Mouse (Mus musculus): Measurements from ENCODE around the gene Ist1.

Ist1 gene

DNA sequence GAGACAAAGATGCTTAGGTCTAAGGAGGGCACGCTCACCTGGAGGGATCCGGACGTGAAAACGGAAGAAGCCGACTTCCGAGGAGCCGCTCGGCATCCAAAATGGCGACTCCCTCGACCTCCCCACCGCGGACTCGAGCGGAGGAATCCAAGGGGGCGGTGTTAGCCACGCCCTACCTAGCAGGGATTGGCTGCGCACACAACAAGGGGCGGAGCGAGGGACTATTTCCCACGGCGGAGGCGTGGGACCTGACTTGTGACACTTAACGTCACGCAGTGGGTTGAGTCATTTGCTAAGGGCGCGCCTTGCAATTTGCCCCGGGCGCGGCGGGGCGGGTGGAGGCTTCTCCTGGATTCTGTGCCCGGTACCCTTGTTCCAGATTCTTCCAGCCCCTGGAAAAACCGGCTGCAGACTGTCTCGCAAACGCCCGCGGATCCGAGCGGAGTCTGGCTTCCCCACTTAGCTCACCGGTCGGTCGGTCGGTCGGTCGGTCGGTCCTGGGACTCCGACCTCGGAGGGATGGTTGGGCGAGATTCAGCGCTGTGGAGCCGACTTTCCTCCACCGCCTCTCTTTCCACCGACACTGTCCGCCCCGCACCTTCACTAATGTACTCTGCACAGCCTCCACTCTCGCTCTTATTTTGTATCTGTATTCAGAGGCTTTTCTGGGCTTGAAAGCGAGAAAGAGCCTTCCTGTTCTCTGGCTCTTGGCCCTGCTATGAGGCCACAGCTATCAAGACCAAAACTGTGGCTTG is at the start of gene Ist1:
TSS of gene Ist1 (minus strand) at position 115 of the 755 bp plus-strand sequence.
- peak; percentile 100 for DNase-seq (ENCODE audit: low read depth, low spot score)

DNA sequence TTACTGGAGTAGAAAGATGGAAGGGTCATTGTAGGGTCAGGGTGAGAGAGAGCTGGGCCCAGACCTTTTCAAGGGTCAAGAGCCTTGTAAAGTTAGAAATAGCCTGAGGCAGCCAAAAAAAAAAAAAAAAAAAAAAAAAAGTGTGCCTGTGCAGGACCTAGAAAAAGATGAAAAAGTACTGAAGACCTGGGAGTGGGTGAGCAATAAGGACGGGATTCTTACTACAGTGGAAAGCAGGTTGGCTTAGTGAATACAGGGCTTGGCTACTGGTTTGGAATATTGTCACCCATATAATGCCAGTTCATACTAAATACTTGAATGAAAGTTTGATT is 45.0 kb upstream of the Ist1 start:
- DNase-seq (ENCODE audit: low read depth, low spot score) = no peak

DNA sequence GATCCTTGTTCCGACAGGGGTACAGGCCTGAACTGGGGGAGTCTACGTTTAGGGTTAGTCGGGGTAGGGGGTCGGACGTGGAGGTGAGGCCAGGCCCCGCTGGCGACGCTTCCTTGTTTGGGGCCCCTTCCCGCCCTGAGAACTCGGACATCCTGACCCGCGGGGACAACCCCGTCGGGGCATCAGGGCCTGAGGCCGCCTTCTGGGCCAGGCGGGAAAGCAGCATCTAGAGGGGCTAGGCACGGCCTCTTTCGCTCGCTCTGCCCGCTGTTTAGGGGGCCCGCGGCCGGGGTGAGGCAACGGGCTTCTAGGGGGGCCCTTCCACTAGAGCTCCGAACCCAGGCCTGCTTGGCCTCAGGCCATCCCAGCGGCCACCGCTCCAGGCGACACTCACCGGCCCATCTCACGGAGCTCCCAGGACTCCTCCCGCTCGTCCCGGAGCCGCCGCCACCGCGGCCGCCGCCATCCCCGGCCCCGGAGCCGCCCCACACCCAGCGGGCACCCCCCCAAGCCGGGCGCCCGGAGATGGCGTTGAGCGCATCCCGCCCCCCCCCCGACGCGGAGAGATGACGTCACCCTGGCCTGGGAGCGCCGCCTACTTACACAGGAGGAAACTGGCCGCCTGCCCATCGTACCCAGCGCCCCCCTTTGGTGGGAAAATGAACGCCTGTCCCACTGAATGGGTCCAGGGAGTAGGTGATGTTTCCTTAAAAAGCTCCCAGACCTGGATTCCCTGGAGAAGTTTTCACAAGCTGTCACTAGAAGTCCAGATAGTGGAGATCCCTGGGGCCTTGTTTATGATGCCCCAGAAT is 44.4 kb upstream of the Ist1 start, which contains the start of gene Atxn1l:
TSS of gene Atxn1l (minus strand) at position 503 of the 812 bp plus-strand sequence.
- peak; percentile 91 for DNase-seq (ENCODE audit: low read depth, low spot score)

DNA sequence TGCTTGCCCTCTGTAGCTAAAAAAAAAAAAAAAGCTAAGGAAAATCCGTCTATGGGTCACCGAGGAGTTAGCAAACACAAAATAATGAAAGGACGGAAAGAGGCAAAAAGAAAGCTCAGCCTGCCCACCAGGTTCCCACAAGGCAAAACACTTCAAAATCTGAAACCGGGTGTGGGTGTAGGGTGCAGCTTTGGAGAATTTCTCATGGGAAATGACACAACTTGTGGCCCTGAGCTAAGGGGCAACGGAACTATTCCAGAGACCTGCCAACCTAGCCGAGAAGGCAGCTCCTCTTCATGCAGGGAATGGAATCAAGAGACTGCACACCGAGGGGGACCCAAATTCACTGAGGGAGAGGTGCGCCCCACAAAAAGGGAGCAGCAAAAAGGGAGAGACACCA is 43.8 kb upstream of the Ist1 start:
- peak; percentile 27 for DNase-seq (ENCODE audit: low read depth, low spot score)

DNA sequence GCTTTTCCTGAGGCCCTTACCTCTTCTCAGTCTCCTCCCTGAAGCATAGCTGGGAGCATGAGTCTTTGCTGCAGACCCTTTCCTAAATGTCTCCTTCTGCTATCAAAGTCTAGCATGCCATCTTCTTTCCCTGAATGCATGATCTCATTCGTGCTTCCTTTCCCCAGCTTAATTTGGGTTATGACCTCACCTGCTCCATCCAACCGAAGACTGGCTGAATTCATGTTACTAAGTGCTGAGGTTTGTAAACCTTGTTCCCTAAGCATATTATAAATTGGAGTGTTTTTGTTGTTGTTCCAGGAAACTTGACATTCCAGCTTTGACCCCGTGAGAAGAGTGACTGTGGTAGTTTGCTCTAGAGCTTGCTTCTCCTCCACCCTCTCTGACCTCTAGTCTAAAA is 41.0 kb upstream of the Ist1 start:
- no peak for DNase-seq (ENCODE audit: low read depth, low spot score)

DNA sequence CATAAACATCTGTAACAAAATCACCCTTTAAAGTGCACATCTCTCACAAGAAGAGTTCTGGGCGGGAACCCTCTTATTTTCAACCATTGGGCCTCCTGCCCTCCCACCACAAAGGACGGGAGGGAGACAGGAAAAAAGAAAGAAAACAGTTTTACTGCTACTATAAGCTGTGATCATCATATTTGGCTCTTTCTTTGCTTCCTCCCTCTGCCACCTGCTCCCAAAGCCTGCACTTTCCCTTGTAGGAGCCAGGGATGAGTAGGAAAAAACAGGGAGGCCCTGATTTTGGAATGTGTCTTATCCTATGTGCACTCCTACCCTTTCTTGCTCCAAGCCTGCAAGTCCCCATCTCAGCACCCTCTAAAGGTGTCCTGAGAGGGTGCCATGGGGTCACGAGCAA is 38.0 kb upstream of the Ist1 start:
- peak; percentile 48 for DNase-seq (ENCODE audit: low read depth, low spot score)

DNA sequence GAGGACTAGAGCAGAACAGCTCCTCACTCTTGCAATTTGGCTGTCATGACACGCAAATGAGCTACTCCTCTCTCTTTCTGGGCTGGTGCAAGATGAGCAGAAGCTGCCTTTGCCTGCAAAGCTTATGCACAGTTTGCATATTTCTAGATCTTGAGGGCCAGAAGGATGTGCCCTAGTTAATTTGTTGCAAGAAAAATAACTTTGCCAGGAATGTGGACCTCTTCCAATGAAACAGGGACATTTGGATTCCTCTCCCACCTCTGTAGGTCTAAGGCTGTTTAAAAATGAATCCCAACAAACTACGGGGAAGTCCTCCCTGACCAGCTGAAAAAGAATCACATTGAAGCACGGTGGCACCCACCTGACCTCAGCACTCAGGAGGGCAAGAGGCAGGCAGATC is 32.0 kb upstream of the Ist1 start:
- DNase-seq (ENCODE audit: low read depth, low spot score) = no peak

DNA sequence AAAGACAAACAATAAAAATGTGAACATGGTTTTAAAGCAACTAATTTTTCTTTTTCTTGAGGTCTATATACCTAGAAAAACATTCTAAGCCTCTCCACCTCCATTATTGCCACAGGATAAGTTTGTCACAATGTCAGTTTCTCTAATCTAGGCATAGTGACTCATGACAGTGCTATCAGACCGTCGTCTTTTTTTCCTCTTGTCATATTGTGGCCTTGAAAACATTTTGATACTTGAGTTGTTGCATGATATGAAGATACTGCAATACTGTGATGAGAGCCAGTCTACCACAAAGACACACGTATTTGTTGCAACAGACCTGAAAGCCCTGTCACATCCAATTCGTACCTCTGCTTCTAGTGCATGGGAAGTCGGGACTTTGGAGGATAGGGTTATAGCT is 21.9 kb upstream of the Ist1 start:
- DNase-seq (ENCODE audit: low read depth, low spot score) = no peak

DNA sequence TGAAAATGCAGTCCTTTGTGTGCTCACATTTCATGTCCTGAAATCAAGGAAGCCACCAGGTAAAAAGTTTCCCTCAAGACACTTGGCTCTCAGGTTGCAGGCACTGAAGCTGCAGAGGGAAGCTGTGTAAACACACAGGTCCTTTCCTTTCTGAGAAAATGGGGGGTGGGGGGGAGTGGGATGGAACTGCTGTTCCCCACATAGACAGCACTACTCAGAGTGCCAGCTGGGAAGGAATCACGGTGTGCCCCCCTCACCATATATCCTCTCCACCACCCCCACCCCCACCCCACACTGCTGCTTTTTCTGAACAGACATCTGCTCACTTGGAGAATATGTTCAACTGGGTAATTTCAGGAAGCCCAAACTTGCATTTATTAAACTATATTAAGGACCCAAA is 19.5 kb upstream of the Ist1 start:
- peak; percentile 62 for DNase-seq (ENCODE audit: low read depth, low spot score)

DNA sequence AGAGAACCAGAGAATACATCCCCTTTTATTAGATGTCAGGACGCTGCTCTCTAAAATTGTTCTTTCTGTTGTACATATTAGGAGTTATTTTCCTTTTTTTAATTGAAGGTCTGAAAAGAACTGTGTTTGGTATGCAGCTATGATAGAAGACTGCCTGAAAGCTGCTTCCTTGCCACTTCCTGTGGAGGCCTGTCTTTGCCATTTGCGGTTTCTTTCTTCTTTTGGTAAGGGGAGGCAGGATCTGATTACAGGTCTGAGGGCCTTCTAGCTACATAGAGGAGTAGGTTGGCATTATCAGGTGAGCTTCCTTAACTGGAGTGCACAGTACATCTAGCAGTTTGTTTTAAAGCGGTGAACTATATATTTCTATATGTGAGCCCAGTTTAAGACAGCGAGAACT is 14.9 kb upstream of the Ist1 start:
- DNase-seq (ENCODE audit: low read depth, low spot score) = no peak

DNA sequence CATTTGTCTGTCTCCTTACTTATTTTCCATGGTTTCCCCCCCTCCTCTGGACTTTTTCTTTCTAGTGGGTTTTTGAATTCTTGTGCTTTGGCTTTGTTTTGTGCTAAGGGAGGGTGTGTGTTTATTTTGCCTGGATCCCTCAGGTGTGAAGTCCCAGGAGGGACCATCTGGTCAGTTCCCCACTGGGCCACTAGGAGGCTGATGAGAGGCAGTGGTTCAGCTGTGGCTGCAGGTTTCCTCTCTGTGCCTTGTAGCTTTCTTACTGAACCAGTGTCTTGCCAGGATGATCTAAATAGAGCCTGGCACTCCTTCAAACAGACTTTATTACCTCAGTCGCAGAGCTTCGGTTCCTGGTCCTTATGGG is 13.8 kb upstream of the Ist1 start:
- peak; percentile 87 for DNase-seq (ENCODE audit: low read depth, low spot score)

DNA sequence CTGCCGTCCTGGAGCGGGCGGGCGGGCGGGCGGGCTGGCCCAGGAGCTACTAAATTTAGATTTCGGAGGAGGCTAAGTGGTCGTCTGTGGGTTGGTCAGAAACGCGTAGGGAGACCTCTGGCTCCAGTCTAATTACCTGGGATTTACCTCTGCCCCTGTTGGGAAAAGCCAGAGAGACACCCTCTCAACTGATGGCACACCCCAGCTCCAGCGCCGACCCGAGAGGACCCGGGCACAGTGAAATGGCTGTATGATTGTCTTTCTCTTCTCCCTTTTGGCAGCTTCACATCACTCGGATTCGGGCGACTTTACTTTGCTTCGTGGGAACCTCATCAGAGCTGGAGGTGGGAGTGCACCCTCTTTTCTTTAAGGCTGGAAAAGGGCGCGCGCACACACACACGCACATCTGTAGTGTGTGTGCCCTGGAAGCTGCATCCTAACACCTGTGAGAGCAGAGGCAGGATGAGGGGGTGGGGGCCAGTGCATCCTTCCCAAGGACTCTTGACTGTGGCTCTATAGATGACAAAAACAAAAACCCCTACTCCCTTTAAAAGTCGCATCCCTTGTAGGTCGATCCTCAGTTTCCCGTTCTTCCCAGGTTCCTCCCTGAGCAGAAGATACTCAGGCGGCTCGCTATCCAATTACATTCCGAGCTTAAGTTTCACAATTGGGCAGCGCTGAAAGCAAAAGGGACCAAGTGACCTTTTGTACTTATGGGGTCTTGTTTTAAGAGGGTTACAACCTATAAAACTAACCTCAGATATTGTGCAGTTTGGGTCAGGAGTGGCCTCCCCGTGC is 13.2 kb upstream of the Ist1 start:
- peak; percentile 32 for DNase-seq (ENCODE audit: low read depth, low spot score)

DNA sequence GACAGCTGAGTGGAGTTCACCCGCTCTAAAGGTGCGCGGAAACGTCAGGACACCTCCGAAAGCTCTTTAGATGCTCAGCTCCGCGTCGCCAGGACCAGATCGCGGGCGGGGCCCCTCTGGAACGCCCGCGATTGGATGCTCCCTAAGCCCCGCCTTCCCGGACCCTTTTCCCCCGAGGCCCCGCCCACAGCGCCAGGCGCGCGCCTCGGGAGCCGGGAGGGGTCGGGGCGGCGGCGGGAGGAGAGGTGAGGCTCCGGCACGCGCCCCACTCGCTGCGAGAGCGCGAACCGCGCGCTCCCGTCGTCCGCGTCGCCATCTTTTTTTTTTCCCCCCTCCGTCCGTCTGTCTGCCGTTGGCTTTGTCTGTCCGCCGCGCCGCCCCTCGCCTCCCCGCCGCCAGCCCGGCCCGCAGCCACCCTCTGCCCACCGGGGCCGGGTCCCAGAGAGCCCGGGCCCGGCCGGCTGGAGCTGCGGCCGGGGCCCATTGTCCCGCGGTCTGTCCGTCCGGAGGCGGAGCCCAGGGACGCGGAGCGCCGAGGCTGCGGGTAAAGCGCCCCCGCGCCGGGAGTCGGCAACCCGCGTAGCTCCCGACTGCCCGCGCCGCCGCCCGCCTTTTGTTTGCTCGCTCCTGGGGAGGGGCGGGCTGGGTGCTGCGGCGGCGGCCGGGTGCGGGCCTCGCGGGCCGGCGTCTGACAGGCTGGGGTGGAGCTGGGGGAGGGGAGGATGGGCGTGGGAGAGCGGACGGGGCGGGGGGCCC is 12.4 kb upstream of the Ist1 start, which contains the start of gene Zfp821:
TSS of gene Zfp821 (plus strand) at position 227 of the 756 bp plus-strand sequence.
- DNase-seq (ENCODE audit: low read depth, low spot score) = peak; percentile 96

DNA sequence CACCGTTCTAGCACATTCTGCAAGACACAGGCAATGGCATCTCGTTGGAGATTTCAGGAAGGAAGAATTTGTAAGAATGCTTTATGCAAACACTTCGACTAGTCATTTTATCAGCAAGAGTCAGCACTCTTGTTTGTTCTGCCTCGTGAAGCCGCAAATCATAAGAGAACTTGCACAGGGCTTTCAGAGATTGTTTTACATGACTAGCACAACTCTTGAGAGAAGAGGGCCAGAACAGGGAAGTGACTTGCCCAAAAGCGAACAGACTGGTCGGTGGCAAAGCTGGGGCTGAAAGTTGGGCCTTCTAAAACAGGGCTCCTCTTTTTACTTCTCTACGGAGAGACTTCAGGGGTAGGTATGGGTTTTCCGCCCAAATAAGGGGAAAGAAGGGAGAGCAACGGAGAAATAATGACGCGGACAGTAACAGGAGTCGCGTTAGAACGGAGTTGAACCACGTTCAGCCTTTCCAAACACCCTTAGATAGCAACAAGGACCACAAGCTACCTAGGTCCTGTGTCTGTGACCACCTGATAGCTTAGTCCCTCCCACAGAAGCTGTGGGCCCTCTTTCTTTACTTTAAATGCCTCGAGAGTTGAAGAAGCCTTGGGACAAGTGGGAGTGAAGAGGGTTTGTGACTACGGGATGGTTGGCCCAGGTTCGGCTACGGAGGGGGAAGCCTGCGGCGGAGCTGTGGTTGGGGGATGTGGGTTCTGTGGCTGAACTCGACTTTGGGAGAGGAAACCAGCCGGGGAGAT is 11.7 kb upstream of the Ist1 start:
- no peak for DNase-seq (ENCODE audit: low read depth, low spot score)

DNA sequence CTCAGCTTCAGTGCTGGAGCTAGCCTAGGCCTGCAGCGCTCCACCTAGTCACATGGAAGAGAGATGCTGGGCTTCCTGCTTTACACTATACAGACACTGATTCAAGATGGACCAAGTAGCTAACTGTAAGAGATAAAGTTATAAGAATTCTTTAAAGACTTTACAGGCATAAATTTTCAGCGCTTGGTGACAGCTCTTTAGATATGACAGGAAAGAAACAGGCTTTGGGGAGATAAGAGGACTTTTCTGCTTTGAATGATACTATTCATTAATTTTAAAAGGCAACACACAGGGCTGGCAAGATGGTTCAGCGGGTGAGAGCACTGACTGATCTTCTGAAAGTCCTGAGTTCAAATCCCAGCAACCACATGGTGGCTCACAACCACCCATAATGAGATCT is 5.4 kb upstream of the Ist1 start:
- DNase-seq (ENCODE audit: low read depth, low spot score) = no peak

DNA sequence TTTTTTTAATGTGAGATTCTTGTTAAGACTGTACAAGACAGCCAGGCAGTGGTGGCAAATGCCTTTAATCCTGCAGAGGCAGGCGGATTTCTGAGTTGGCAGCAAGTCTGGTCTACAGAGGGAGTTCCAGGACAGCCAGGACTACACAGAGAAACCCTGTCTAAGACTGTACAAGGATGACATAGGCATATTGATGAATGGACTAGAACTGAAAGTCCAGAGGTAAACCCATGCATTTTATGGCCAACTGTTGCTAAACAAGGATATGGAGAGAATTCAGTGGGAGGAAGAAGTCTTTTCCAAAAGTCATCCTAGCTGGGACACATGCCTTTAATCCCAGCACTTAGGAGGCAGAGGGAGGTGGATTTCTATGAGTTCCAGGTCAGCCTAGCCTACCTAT is 4.7 kb upstream of the Ist1 start:
- no peak for DNase-seq (ENCODE audit: low read depth, low spot score)

DNA sequence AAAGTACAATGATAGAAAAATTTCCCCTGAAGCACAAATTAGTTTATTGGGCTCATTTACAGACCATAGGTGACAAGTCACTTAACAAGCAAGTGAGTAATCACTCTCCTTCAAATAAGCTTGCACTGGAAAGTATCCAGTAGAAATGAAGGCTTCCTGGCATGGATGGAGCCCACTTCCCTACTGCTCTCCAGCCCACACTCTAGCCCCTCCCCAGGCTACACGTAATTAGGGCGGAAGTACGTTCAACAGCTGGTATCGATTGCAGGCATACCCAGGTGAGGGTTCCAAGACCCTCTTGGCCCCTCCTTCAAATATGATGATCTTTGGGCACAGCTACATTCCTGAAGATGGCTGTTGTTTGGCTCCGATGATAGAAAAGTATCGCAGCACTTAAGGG is 1.1 kb upstream of the Ist1 start:
- DNase-seq (ENCODE audit: low read depth, low spot score) = no peak

DNA sequence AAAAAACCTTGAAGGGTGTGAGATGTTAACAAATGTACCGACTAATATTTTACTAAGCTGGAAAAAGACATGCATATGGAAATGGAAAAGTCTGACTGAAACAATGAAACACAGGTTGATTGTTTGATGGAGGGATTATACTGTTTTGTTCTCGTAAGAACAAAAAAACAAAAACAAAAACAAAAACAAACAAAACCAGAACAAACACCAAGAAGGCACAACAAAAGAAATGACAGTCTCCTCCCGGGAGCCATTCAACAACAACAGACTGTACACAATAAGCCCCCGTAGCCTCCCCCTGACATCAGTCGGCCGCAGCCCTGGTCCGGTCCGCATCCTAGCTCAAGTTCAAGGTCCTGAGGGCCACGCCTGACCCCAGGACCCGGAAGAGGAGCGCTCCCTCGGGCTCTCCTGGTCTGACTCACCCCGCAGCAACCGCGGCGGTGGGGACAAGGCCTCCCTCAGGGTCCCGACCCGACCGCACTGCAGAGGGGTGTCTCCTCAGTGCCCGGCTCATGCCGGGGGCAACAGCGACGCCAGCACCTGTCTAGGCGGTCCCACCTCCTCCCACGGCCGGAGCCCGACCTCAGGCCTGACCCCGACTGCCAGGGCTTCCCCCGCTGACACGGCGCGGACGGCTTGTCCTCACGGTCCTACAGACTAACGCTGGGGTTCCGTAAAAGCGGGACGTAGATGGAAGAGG is 466 bp downstream of the Ist1 start:
- DNase-seq (ENCODE audit: low read depth, low spot score) = peak; percentile 44

DNA sequence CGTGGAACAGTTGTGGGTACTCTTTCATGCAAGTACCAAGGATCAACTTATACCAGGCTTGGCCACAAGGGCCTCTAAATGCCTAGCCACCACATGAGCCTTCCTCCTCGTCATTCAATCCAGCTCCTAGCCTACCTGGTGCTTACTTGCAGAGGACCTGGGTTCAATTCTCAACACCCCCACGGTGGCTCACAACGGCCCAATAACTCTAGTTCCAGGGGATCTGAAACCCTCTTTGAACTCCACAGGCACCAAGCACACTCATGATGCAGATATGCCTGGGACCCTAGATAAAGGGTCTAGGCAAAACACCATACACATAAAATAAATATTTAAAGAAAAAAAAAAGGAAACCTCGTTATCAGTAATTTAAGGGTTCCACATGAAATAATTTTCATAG is 1.3 kb downstream of the Ist1 start:
- DNase-seq (ENCODE audit: low read depth, low spot score) = peak; percentile 40

DNA sequence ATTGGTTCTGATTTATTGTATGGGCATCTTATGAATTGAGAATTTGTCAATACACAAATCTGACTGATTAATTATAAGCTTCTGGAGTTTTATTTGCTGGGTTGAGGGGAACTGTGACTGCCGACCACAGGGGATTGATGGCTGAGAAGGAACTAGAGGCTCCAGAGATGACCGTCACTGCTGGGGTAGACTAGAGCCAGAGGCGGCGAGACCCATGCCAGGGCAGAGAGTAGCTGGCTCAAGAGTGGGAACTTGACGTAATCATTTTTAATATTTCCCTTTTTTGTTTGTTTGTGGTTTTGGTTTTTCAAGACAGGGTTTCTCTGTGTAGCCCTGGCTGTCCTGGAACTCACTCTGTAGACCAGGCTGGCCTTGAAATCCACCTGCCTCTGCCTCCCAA is 5.8 kb downstream of the Ist1 start:
- DNase-seq (ENCODE audit: low read depth, low spot score) = no peak

All from brain, adult 2 months (tissue).